Mouse (Mus musculus) heart, adult 2 months (tissue): ENCODE results near the gene Nt5dc2.

ENCODE experiments used
- CTCF ChIP-seq: fragments of 200-600 bp; IDR thresholded peaks from 2 replicates; pipeline ENCODE4 v1.8.1; 2022; ENCODE audit warnings: antibody characterized with exemption, mild to moderate bottlenecking, moderate library complexity
- EP300 ChIP-seq: fragments of 200-500 bp; IDR thresholded peaks from 2 replicates; pipeline ENCODE4 v1.6.1; 2011; ENCODE audit warnings: low read depth, low read length, control low read depth; ENCODE audit not compliant: insufficient read depth
- POLR2A ChIP-seq: fragments of 200-500 bp; IDR thresholded peaks from 2 replicates; pipeline ENCODE4 v1.6.1; 2011; ENCODE audit warnings: mild to moderate bottlenecking, low read depth, low read length, control low read depth; ENCODE audit not compliant: insufficient read depth

DNA sequence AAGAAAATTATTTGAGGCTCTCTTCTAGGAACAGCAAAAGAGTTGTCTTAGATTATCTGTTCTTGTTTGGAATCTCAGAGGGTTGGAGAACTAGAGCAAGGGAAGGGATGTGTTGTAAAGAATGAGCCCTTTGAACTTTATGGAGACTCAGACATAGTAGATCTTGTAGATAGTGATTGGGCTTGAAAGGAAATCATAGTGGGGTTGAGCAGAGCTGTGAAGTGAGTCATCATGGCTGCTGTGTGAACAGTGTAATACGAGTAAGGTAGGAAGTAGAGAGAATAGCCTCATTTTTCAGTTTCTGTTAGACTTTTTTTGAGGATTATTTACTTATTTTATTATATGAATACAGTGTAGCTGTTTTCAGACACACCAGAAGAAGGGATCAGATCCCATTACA lies 40.9 kb upstream of the Nt5dc2 start:
- TF ChIP-seq EP300 = no peak
- TF ChIP-seq CTCF = no peak
- no peak for TF ChIP-seq POLR2A
